Mouse (Mus musculus): ENCODE results near the gene Mgat5. TPM values are rescaled to one million over a fixed set of nuclear protein-coding genes. Genes with fewer than 3 reads are reported as not detected.

The Mgat5 gene
- polyA plus RNA-seq, 1 experiment from 2014 or later = 13.1 TPM

- no peak for ATAC-seq
- H3K4me2 ChIP-seq (ENCODE audit: low read length) = no peak overlapping the region
- H3K9ac ChIP-seq (ENCODE audit: low read depth, low read length) = no peak overlapping the region
- 45% methylated on average over 3 of the region's 3 CpGs for WGBS
- no peak overlapping the region for H3K27ac ChIP-seq (ENCODE audit: low read depth, low read length)
- no peaks in the 10 kb centered on the region for H3K27me3 ChIP-seq (replicated peaks; ENCODE audit: control insufficient read depth, insufficient read depth, low read length)
- H3K4me1 ChIP-seq (ENCODE audit: control insufficient read depth, insufficient read depth, low read depth, low read length) = no peaks in the 10 kb centered on the region; the same call in 1 of the 2 replicates
- H3K9me3 ChIP-seq (ENCODE audit: control insufficient read depth, low read length) = no peaks in the 10 kb centered on the region
- H3K4me3 ChIP-seq (ENCODE audit: low read length) = no peak overlapping the region
- H3K36me3 ChIP-seq (ENCODE audit: control insufficient read depth, insufficient read depth, low read length) = no peaks in the 10 kb centered on the region
These were observed 8.6 kb downstream of the Mgat5 start for GRCm38 (mm10) chr1:127213434-127213833.

- H3K9me3 ChIP-seq (ENCODE audit: control insufficient read depth, low read length) = no peaks in the 10 kb centered on the region
- WGBS = 94% methylated on average over 8 of the region's 8 CpGs
- no peak for ATAC-seq
- no peak overlapping the region for H3K9ac ChIP-seq (ENCODE audit: low read depth, low read length)
- no peak overlapping the region for H3K4me2 ChIP-seq (ENCODE audit: low read length)
- H3K27ac ChIP-seq (ENCODE audit: low read depth, low read length) = no peak overlapping the region
- no peaks in the 10 kb centered on the region for H3K27me3 ChIP-seq (replicated peaks; ENCODE audit: control insufficient read depth, insufficient read depth, low read length)
- no peak overlapping the region for H3K4me3 ChIP-seq (ENCODE audit: low read length)
- H3K36me3 ChIP-seq (ENCODE audit: control insufficient read depth, insufficient read depth, low read length) = no peaks in the 10 kb centered on the region
- no peaks in the 10 kb centered on the region; the same call in 1 of the 2 replicates for H3K4me1 ChIP-seq (ENCODE audit: control insufficient read depth, insufficient read depth, low read depth, low read length)
These were observed 9.9 kb downstream of the Mgat5 start for GRCm38 (mm10) chr1:127214585-127215232.

DNA sequence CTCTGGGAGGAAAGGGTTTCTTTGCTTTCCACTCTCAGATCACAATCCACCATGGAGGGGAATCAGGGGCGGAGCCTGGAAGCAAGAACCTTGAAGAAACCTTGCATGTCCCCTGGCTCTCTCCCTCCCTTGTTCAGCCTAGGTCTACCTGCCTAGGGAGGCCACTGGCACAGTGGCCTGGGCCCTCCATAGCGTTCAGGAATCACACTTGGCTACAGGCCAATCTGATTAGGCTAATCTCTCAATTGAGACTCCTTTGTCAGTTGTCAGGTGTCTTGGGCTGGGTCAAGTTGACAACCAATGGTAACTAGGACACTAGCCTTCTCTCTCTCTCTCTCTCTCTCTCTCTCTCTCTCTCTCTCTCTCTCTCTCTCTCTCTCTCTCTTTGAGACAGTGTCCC, 12.2 kb downstream of the Mgat5 start:
- Histone ChIP-seq H3K4me1 (ENCODE audit: control insufficient read depth, insufficient read depth, low read depth, low read length) (no peaks in the 10 kb centered on the region), H3K4me2 (ENCODE audit: low read length) (no peak overlapping the region), H3K36me3 (ENCODE audit: control insufficient read depth, insufficient read depth, low read length) (no peaks in the 10 kb centered on the region), H3K9ac (ENCODE audit: low read depth, low read length) (no peak overlapping the region), H3K4me3 (ENCODE audit: low read length) (no peak overlapping the region), H3K27ac (ENCODE audit: low read depth, low read length) (no peak overlapping the region), H3K27me3 (replicated peaks; ENCODE audit: control insufficient read depth, insufficient read depth, low read length) (no peaks in the 10 kb centered on the region), H3K9me3 (ENCODE audit: control insufficient read depth, low read length) (no peaks in the 10 kb centered on the region)
- ATAC-seq = no peak
- 58% methylated on average over 2 of the region's 2 CpGs for WGBS

- Histone ChIP-seq H3K4me2 (ENCODE audit: low read length) (no peak overlapping the region), H3K9ac (ENCODE audit: low read depth, low read length) (no peak overlapping the region), H3K9me3 (ENCODE audit: control insufficient read depth, low read length) (no peaks in the 10 kb centered on the region), H3K36me3 (ENCODE audit: control insufficient read depth, insufficient read depth, low read length) (no peaks in the 10 kb centered on the region), H3K4me1 (ENCODE audit: control insufficient read depth, insufficient read depth, low read depth, low read length) (no peaks in the 10 kb centered on the region), H3K27me3 (replicated peaks; ENCODE audit: control insufficient read depth, insufficient read depth, low read length) (no peaks in the 10 kb centered on the region), H3K4me3 (ENCODE audit: low read length) (no peak overlapping the region), H3K27ac (ENCODE audit: low read depth, low read length) (no peak overlapping the region)
- WGBS = 81% methylated on average over 4 of the region's 4 CpGs
- no peak for ATAC-seq
These were observed 12.8 kb downstream of the Mgat5 start for GRCm38 (mm10) chr1:127217665-127218064.

DNA sequence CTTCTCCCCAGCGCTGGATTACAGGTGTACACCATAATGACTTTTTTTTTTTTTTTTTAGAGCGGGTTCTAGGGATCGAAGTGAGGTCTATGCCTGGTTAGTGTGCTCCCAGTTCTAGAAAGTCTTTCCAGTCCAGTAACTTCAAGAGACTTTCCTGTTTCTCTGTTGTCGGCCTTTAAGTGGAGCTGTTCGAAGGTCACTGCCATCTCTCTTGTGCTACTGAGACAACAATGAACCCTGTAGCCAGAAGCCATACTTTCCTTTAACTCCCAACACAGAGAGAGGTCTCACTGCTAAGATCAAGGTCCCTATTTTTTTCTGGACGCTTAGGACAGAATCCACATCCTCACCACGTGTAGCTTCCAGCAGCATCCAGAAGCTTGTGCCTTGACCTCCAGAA, 13.4 kb downstream of the Mgat5 start:
- 92% methylated on average over 7 of the region's 7 CpGs for WGBS
- Histone ChIP-seq H3K27me3 (replicated peaks; ENCODE audit: control insufficient read depth, insufficient read depth, low read length) (no peaks in the 10 kb centered on the region), H3K9ac (ENCODE audit: low read depth, low read length) (no peak overlapping the region), H3K9me3 (ENCODE audit: control insufficient read depth, low read length) (no peaks in the 10 kb centered on the region), H3K36me3 (ENCODE audit: control insufficient read depth, insufficient read depth, low read length) (no peaks in the 10 kb centered on the region), H3K4me2 (ENCODE audit: low read length) (no peak overlapping the region), H3K4me1 (ENCODE audit: control insufficient read depth, insufficient read depth, low read depth, low read length) (no peaks in the 10 kb centered on the region), H3K27ac (ENCODE audit: low read depth, low read length) (no peak overlapping the region), H3K4me3 (ENCODE audit: low read length) (no peak overlapping the region)
- no peak for ATAC-seq

- 91% methylated on average over 4 of the region's 4 CpGs for WGBS
- Histone ChIP-seq H3K4me1 (ENCODE audit: control insufficient read depth, insufficient read depth, low read depth, low read length) (no peaks in the 10 kb centered on the region), H3K27ac (ENCODE audit: low read depth, low read length) (no peak overlapping the region), H3K27me3 (replicated peaks; ENCODE audit: control insufficient read depth, insufficient read depth, low read length) (no peaks in the 10 kb centered on the region), H3K9me3 (ENCODE audit: control insufficient read depth, low read length) (no peaks in the 10 kb centered on the region), H3K36me3 (ENCODE audit: control insufficient read depth, insufficient read depth, low read length) (no peaks in the 10 kb centered on the region), H3K4me3 (ENCODE audit: low read length) (no peak overlapping the region), H3K9ac (ENCODE audit: low read depth, low read length) (no peak overlapping the region), H3K4me2 (ENCODE audit: low read length) (no peak overlapping the region)
- no peak for ATAC-seq
These were observed 14.3 kb downstream of the Mgat5 start for GRCm38 (mm10) chr1:127219161-127219560.

GRCm38 (mm10) chr1:127219621-127220020, 14.8 kb downstream of the Mgat5 start:
- no peaks in the 10 kb centered on the region for H3K9me3 ChIP-seq (ENCODE audit: control insufficient read depth, low read length)
- 81% methylated on average over 4 of the region's 4 CpGs for WGBS

GRCm38 (mm10) chr1:127221998-127222736, 17.4 kb downstream of the Mgat5 start:
- WGBS = 86% methylated on average over 8 of the region's 8 CpGs
- Histone ChIP-seq H3K36me3 (ENCODE audit: control insufficient read depth, insufficient read depth, low read length) (no peaks in the 10 kb centered on the region), H3K9ac (ENCODE audit: low read depth, low read length) (no peak overlapping the region), H3K4me3 (ENCODE audit: low read length) (no peak overlapping the region), H3K4me1 (ENCODE audit: control insufficient read depth, insufficient read depth, low read depth, low read length) (no peaks in the 10 kb centered on the region), H3K27ac (ENCODE audit: low read depth, low read length) (no peak overlapping the region), H3K9me3 (ENCODE audit: control insufficient read depth, low read length) (no peaks in the 10 kb centered on the region), H3K4me2 (ENCODE audit: low read length) (no peak overlapping the region), H3K27me3 (replicated peaks; ENCODE audit: control insufficient read depth, insufficient read depth, low read length) (no peaks in the 10 kb centered on the region)
- no peak for ATAC-seq

More at GRCm38 (mm10) chr1:127219621-127220020, 14.8 kb downstream of the Mgat5 start:
- H3K9ac ChIP-seq (ENCODE audit: low read depth, low read length) = no peak overlapping the region
- H3K27ac ChIP-seq (ENCODE audit: low read depth, low read length) = no peak overlapping the region
- no peaks in the 10 kb centered on the region for H3K4me1 ChIP-seq (ENCODE audit: control insufficient read depth, insufficient read depth, low read depth, low read length)
- no peaks in the 10 kb centered on the region for H3K36me3 ChIP-seq (ENCODE audit: control insufficient read depth, insufficient read depth, low read length)
- H3K4me2 ChIP-seq (ENCODE audit: low read length) = no peak overlapping the region
- H3K4me3 ChIP-seq (ENCODE audit: low read length) = no peak overlapping the region
- no peak for ATAC-seq
- no peaks in the 10 kb centered on the region for H3K27me3 ChIP-seq (replicated peaks; ENCODE audit: control insufficient read depth, insufficient read depth, low read length)

- WGBS = 91% methylated on average over 5 of the region's 5 CpGs
- ATAC-seq = no peak
- H3K4me2 ChIP-seq (ENCODE audit: low read length) = no peak overlapping the region
These were observed 20.2 kb downstream of the Mgat5 start for GRCm38 (mm10) chr1:127225060-127225459.

More at GRCm38 (mm10) chr1:127225060-127225459, 20.2 kb downstream of the Mgat5 start:
- Histone ChIP-seq H3K36me3 (ENCODE audit: control insufficient read depth, insufficient read depth, low read length) (no peaks in the 10 kb centered on the region), H3K27ac (ENCODE audit: low read depth, low read length) (no peak overlapping the region), H3K4me1 (ENCODE audit: control insufficient read depth, insufficient read depth, low read depth, low read length) (no peaks in the 10 kb centered on the region), H3K4me3 (ENCODE audit: low read length) (no peak overlapping the region), H3K9ac (ENCODE audit: low read depth, low read length) (no peak overlapping the region), H3K27me3 (replicated peaks; ENCODE audit: control insufficient read depth, insufficient read depth, low read length) (no peaks in the 10 kb centered on the region), H3K9me3 (ENCODE audit: control insufficient read depth, low read length) (no peaks in the 10 kb centered on the region)
